Mouse (Mus musculus) C2C12 (cell line): ENCODE measurements around the gene Vps35l. TPM values are rescaled to one million over a fixed set of nuclear protein-coding genes. Genes with fewer than 3 reads are reported as not detected.

Experiments used
- H3K27me3 ChIP-seq: one replicate; pipeline ENCODE4 v1.6.1; 2011; ENCODE audit not compliant: control insufficient read depth, insufficient read depth, insufficient read length
- H3K36me3 ChIP-seq: one replicate; pipeline ENCODE4 v1.6.1; 2011; ENCODE audit not compliant: control insufficient read depth, insufficient read depth
- H3K4me3 ChIP-seq: one replicate; pipeline ENCODE4 v1.5.1; 2011; ENCODE audit warnings: mild to moderate bottlenecking, control low read depth; ENCODE audit not compliant: poor library complexity, insufficient read depth, severe bottlenecking
- H3K79me2 ChIP-seq: one replicate; pipeline ENCODE4 v1.6.1; 2011; ENCODE audit not compliant: control insufficient read depth, insufficient read depth
- H3K79me3 ChIP-seq: one replicate; pipeline ENCODE4 v1.6.1; 2011; ENCODE audit warnings: low read depth, control low read depth
- H3ac ChIP-seq: one replicate; pipeline ENCODE3; 2011; ENCODE audit warnings: low read depth; ENCODE audit not compliant: control insufficient read depth, insufficient read length
- CEBPB ChIP-seq: IDR thresholded peaks from one replicate; pipeline ENCODE4 v1.6.1; 2011; ENCODE audit warnings: low read depth, mild to moderate bottlenecking, control low read depth, moderate library complexity
- CTCF ChIP-seq: IDR thresholded peaks from one replicate; pipeline ENCODE4 v1.5.1; 2011; ENCODE audit not compliant: control insufficient read depth, insufficient read depth, insufficient read length
- FOSL1 ChIP-seq: IDR thresholded peaks from one replicate; pipeline ENCODE4 v1.8.0; 2011; ENCODE audit warnings: mild to moderate bottlenecking, low read length; ENCODE audit not compliant: poor library complexity, insufficient read depth, severe bottlenecking
- MAX ChIP-seq: IDR thresholded peaks from one replicate; pipeline ENCODE4 v1.6.1; 2011; ENCODE audit warnings: mild to moderate bottlenecking, control low read depth
- MYOD1 ChIP-seq: IDR thresholded peaks from one replicate; pipeline ENCODE4 v1.6.1; 2011; ENCODE audit warnings: low read depth; ENCODE audit not compliant: control insufficient read depth, insufficient read length
- MYOG ChIP-seq: IDR thresholded peaks from one replicate; pipeline ENCODE4 v1.6.1; 2011; ENCODE audit not compliant: control insufficient read depth, insufficient read length; ENCODE audit errors: extremely low read depth
- USF1 ChIP-seq: IDR thresholded peaks from one replicate; pipeline ENCODE4 v1.6.1; 2011; ENCODE audit warnings: low read depth, mild to moderate bottlenecking, control low read depth, moderate library complexity
- polyA plus RNA-seq: library from polyadenylated mRNA; unstranded; fragments of >200 nt; fragmentation: generic; extraction: Trizol; gene quantifications from one replicate; pipeline ENCODE4 v1.2.1, GENCODE M21; 2012; ENCODE audit warnings: missing spikeins

Gene Vps35l
- polyA plus RNA-seq, 1 experiment, result 39.6 TPM

GRCm38 (mm10) chr7:118740532-118741338 is 709 bp downstream of the Vps35l start:
- H3K4me3 ChIP-seq, result peak overlapping the region; percentile 45
- H3K27me3 ChIP-seq, result no peaks in the 10 kb centered on the region
- no peaks in the 10 kb centered on the region for H3K79me3 ChIP-seq
- H3ac ChIP-seq, result peak overlapping the region; percentile 82
- no peak for TF ChIP-seq CEBPB
- no peak for TF ChIP-seq MYOD1
- TF ChIP-seq USF1, result peak; percentile 85
- TF ChIP-seq FOSL1, result no peak
- H3K36me3 ChIP-seq, result peaks cover 4% of the 10 kb centered on the region
- peaks cover 11% of the 10 kb centered on the region for H3K79me2 ChIP-seq

DNA sequence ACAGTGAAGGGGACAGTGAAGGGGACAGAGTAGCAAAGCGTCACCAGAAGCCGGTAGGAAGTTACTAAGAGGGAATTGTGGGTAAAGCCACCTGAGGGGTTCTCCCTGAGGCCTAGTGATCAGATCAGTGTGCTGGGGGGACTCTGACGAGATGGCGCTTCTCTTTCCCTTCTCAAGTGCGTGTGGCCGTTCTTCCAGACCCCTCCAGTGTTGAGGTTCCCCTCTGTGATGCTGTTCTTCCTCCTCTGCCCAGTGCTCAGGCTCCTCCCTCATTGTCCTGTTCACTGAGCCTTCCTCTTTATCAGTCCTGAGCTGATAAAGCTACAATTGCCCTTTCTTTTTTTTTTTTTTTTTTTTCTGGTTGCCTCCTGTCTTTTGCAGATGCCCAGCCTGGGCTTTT is 2.3 kb downstream of the Vps35l start:
- peaks cover 8% of the 10 kb centered on the region for H3K36me3 ChIP-seq
- no peak overlapping the region for H3K4me3 ChIP-seq
- no peak overlapping the region for H3ac ChIP-seq
- no peak for TF ChIP-seq CEBPB
- TF ChIP-seq CTCF, result no peak
- no peak for TF ChIP-seq MAX
- no peak for TF ChIP-seq MYOD1
- TF ChIP-seq FOSL1, result no peak
- no peak for TF ChIP-seq MYOG
- TF ChIP-seq USF1, result no peak
- no peaks in the 10 kb centered on the region for H3K27me3 ChIP-seq
- H3K79me2 ChIP-seq, result peaks cover 11% of the 10 kb centered on the region
- H3K79me3 ChIP-seq, result no peaks in the 10 kb centered on the region

DNA sequence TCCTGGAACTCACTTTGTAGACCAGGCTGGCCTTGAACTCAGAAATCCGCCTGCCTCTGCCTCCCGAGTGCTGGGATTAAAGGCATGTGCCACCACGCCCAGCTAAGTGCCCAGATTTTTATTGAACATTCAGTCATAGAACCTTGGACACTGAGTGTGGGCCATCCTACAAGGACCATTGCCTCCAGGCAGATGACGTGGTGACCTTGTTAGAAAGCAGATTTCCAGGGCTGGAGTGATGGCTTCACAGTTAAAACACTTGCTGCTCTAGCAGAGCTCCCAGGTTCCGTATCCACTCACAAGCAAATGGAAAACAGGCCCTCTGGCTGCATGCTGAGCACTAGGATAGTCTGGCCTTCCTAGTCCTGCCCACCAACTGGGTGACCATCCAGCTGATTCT is 4.7 kb downstream of the Vps35l start:
- Histone ChIP-seq H3K4me3 (no peak overlapping the region), H3K27me3 (no peaks in the 10 kb centered on the region), H3K79me3 (no peaks in the 10 kb centered on the region), H3ac (no peak overlapping the region), H3K36me3 (peaks cover 18% of the 10 kb centered on the region), H3K79me2 (peaks cover 11% of the 10 kb centered on the region)
- no peak for TF ChIP-seq MYOG

DNA sequence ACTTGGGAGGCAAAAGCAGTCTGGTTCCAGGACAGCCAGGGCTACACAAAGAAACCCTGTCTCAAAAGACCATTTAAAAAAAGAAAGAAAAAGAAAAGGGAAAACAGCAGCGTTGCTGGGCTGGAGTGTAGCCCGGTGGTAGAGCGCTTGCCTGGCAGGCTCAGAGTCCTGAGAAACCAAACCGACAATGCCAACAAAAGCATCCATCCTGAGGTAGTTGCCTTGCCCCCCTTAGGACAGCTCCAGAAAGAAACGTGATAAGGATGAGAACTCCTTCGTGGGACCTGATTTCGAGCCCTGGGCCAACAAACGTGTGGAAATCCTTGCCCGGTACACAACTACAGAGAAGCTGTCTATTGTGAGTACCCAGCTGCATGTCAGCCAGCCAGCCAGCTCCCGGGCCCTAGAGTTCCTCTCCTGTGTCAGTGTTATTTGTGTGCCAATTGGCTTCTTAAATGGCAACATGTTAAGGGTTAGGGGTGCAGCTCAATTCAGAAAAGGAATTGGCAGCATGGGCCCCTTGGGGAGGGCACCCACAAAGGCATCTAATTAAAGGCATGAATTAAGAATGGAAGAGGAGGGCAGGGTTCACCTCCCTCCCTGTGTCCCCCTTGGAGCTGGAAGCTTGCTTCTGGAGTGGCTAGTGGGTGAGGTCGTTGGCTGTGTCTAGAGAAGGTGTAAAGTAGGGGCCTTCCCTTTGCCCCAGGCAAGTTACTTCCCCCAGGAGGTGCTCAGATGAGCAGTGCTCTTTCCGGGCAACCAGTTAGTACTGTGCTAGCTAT is 8.1 kb downstream of the Vps35l start:
- TF ChIP-seq MYOG (no peak), FOSL1 (no peak), MYOD1 (no peak), MAX (no peak), CTCF (no peak), USF1 (no peak), CEBPB (no peak)
- Histone ChIP-seq H3K27me3 (no peaks in the 10 kb centered on the region), H3ac (no peak overlapping the region), H3K79me2 (no peaks in the 10 kb centered on the region), H3K4me3 (no peak overlapping the region), H3K79me3 (no peaks in the 10 kb centered on the region), H3K36me3 (peaks cover 18% of the 10 kb centered on the region)

DNA sequence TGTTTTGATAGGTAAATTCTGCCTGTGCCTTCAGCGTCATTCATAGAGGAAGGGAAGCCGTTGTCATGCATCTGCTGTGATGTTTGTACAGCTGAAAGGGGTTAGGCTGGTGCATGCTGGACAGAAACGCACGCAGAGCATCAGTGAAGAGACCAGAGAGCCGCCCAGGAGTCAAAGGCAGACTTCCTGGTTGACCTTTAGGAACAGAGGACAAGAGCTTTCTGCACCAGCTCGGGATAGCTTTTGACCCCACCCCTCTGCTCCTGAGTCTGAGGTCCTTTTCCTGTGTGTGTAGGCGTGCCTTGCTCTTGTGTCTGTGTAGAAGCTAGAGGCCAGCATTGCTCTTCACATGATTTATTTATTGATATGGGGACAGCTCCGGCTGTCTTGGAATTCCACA is 9.7 kb downstream of the Vps35l start:
- Histone ChIP-seq H3K79me2 (no peaks in the 10 kb centered on the region), H3K4me3 (no peak overlapping the region), H3K79me3 (no peaks in the 10 kb centered on the region), H3ac (no peak overlapping the region), H3K36me3 (peaks cover 18% of the 10 kb centered on the region), H3K27me3 (no peaks in the 10 kb centered on the region)
- TF ChIP-seq MYOD1 (no peak), CEBPB (no peak), MYOG (no peak), MAX (no peak), FOSL1 (no peak), CTCF (no peak), USF1 (no peak)
